Mouse (Mus musculus): ENCODE data around the gene Bik. TPM values are rescaled to one million over a fixed set of nuclear protein-coding genes. Genes with fewer than 3 reads are reported as not detected.
"Not testable (repeated sequence)": the region's sequence is repeated elsewhere in the genome, so short reads cannot be mapped to it uniquely, and the experiment has no call there.

The Bik gene
- polyA plus RNA-seq (2012; rRNA removed), result 6.3 and 6.5 TPM in 2 replicates

GRCm38 (mm10) chr15:83526424-83527091 lies at the start of gene Bik:
TSS of gene Bik (plus strand) at chr15:83526862.
- DNase-seq (ENCODE audit: low read depth), result no peak

GRCm38 (mm10) chr15:83478096-83478495 lies 48.6 kb upstream of the Bik start:
- DNase-seq (ENCODE audit: low read depth), result no peak

- DNase-seq (ENCODE audit: low read depth), result no peak
Measured at GRCm38 (mm10) chr15:83479818-83480217, 46.8 kb upstream of the Bik start.

GRCm38 (mm10) chr15:83481236-83481780 lies 45.4 kb upstream of the Bik start:
- DNase-seq (ENCODE audit: low read depth), result no peak

DNA sequence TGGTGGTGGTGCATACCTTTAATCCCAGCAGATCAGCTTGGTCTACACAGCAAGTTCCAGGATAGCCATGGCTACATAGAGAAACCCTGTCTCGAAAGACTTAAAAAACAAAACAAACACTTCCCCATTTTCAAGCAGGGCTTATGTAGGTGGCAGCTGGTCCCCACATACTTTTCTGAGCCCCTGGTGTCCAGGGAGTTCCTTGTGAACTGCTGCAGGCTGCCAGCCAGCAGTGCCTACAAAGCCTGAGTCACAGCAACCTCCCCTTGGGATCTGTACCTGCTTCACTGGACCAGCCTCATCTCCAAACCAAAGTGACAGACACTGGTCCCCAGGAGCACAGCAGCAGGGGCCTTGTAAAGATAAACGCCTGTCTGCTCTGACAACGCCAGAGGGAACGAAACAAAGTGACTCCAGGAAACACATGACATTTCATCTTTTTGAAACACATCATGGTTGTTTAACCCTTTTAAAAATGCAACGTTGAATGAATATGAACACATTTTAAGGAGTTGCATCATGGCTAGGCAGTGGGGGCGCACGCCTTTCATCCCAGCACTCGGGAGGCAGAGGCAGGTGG lies 43.9 kb upstream of the Bik start:
- DNase-seq (ENCODE audit: low read depth), result no peak

DNA sequence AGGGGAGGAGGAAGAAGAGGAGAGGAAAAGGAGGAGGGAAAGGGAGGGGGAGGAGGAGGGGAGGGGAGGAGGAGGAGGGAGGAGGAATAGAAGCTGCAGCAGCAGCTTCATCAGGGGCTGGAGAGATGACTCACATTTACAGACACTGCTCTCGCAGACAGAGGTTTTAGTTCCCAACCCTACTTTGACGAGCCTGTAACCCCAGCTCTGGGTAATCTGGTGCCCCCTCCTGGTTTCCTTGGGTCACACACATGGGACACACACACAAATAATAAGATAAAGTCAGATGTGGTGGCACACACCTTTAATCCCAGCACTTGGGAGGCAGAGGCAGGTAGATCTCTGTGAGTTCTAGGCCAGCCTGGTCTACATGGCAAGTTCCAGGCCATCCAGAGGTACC lies 43.2 kb upstream of the Bik start:
- no peak for DNase-seq (ENCODE audit: low read depth)

- no peak for DNase-seq (ENCODE audit: low read depth)
Measured at GRCm38 (mm10) chr15:83484311-83484710, 42.4 kb upstream of the Bik start.

- DNase-seq (ENCODE audit: low read depth), result no peak
Measured at GRCm38 (mm10) chr15:83487477-83488115, 39.1 kb upstream of the Bik start.

DNA sequence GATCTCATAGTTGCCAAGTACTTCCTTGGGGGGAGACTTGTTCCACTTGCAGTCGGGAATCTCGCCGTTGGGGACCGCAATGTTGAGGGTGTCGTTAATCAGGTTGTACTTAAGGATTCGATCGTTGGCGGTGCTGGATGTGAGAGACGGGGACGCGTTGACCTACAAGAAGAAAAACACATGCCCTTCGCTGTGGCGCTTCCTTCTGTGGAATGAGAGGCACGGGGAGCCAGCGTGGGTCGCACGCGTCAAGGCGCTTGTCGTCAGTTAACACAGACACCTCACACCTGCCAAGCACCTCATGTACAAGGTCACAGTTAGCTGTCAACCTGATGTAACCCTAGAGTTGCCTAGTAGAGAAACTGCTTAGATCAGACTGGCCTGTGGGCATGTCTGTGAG lies 37.2 kb upstream of the Bik start:
- DNase-seq (ENCODE audit: low read depth), result no peak

DNA sequence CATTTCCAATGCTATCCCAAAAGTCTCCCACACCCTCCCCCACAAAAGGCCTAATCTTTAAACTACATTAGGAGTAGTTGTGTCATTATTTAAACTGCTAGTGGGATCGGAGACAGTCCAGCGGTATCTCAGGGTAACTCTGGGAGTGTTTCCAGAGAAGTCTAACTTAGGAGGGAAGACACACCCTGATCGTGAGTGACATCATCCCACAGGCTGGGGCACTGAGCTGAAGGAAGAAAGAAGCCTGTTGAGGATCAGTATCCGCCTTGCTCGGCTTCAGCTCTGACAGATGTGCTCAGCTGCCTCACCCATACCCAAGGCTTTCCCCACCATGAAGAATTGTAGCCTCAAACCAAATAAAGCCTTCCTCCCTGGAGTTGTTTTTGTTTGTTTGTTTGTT lies 34.8 kb upstream of the Bik start:
- no peak for DNase-seq (ENCODE audit: low read depth)

- DNase-seq (ENCODE audit: low read depth), result peak; percentile 38
Measured at GRCm38 (mm10) chr15:83493856-83494571, 32.6 kb upstream of the Bik start.

- DNase-seq (ENCODE audit: low read depth), result no peak
Measured at GRCm38 (mm10) chr15:83494572-83494920, 32.1 kb upstream of the Bik start.

GRCm38 (mm10) chr15:83495195-83495594 lies 31.5 kb upstream of the Bik start:
- DNase-seq (ENCODE audit: low read depth), result no peak

GRCm38 (mm10) chr15:83495787-83496367 lies 30.8 kb upstream of the Bik start:
- no peak for DNase-seq (ENCODE audit: low read depth)

DNA sequence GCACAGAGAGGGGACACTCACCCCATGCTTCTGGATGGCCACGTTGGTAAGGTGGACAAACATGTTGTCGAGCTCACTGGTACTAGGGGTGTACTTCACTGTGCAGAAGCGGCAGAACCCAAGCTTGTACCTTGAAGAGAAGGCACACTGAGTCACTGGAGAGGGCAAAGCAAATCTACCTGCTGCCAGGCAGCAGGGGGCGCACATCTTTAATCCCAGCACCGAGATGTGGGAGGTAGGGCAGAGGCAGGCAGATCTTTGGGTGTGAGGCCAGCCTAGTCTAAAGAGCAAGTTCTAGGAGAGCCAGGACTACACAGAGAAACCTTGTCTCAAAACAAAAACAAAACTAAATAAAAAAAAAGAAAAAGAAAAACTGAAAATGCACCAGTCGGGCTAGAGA lies 29.4 kb upstream of the Bik start:
- DNase-seq (ENCODE audit: low read depth), result no peak

DNA sequence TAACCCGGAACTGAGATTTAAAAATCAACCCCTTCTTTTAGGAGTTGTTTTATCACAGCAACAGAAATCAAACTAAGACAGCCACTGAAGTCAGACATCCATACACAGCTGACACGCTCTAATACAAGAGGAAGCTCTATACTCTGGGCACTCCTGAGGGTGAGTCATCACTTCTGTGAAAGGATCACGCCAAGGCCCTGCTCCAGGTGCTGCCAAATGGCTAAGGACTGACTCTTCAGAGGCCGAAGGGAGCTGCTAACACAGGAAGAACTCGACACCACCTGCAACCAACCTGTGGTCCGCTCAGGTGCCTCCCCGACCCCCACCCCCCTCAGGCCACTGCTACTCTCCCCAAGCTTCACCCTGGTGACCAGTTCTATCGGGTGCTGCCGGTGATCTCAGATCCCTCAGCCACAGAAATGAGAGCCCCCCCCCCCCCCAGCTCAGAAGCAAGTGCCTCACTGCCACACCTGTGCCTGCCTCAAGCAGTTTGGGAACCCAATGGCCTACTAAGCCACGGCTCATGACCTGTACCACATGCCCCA lies 27.4 kb upstream of the Bik start:
- DNase-seq (ENCODE audit: low read depth), result no peak

- no peak for DNase-seq (ENCODE audit: low read depth)
Measured at GRCm38 (mm10) chr15:83500352-83500751, 26.3 kb upstream of the Bik start.

DNA sequence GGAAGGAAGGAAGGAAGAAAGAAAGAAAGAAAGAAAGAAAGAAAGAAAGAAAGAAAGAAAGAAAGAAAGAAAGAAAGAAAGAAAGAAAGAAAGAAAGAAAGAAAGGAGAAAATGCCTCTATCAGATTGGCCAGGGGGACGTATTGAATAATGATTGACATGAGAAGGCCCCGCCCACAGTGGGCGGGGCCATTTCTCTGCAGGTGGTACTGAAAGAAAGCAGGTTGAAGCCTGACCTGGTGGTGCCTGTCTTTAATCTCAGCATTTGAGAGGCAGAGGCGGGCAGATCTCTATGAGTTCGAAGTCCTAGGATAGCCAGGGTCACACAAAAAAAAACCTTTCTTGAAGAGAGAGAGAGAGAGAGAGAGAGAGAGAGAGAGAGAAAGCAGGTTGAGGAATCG lies 25.2 kb upstream of the Bik start:
- not testable (repeated sequence) for DNase-seq (ENCODE audit: low read depth)

DNA sequence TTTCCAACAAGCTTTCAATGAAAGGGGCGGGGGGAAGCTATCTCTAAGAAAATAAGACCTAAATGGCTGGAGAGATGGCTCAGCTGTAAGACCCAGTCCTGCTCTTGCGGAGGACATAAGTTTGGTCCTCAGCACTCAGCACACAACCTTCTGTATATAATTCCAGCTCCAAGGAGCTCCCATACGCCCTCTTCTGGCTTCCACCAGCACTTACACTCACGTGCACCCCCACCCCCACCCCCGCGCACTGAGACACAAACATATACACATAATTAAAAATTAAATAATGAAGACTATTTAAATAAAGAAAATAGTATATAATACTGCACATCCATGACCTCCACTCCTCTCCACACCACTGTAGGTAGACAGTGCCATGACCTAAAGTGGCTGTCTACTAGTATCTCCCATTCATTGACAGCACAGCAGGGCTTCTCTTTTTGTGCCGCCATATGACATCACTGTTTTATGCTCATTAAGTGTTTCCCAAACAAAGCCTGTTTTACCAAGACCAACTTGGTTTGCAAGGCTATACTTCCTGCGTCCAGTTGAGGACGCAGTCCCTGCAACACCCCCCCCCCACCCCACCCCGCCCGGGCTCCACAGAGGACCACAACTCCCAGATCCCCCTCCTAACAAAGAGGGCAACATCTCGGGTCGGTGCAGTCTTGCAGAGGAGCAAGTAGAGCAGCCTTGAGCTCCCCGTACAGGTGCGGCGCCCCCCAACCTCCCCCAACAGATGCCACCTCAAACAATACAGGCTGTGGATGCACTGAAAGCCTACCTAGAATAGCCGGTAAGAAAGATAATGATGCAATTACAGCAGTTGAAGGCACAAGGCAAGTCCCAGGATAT lies 16.5 kb upstream of the Bik start:
- DNase-seq (ENCODE audit: low read depth), result no peak

GRCm38 (mm10) chr15:83510805-83511405 lies 15.8 kb upstream of the Bik start, which contains the start of gene Ttll1:
TSS of gene Ttll1 (minus strand) at chr15:83510893.
- DNase-seq (ENCODE audit: low read depth), result no peak
